Mouse (Mus musculus) embryo, embryonic 11.5 days (tissue): ENCODE measurements around the gene Pecr.
A peak's percentile ranks its signal among the peaks of the same experiment; 100 is the strongest.
"Not testable (repeated sequence)": the region's sequence is repeated elsewhere in the genome, so short reads cannot be mapped to it uniquely, and the experiment has no call there.

Experiments used
- DNase-seq: peaks from one replicate; pipeline ENCODE4 v3.0.0-alpha.2; 2012; ENCODE audit warnings: low read depth, low spot score

Pecr gene

DNA sequence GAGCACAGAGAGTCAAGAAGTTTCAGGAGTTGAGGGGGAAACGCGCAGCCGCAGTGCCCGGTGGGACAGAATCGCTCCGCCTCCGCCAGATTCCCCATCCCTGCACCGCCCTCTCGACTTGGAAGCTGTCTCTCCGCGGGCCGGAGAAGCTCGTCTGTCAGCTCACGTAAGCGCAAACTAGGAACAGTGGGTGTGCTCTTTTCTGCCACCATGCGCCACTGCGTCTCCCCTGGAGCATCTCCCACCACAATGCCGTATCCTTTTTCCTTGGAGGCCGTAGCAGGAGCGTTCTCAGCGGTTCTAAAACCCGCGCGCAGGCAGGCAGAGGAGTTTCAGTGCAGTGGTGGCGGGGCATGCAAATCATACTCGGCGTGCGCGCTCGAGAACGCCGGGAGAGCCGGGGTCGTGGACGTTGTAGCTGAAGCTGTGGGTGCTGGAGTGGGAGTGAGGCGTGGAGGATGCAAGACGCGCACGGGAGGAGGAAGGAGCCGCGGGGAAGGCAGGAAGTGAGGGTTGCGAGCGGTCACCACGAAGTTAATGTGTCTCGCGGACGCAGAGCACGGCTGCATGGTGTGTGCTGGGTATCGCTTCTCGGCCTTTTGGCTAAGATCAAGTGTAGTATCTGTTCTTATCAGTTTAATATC lies 47.6 kb downstream of the Pecr start:
- DNase-seq = peak; percentile 68

GRCm38 (mm10) chr1:72232592-72232991 lies 51.5 kb downstream of the Pecr start:
- not testable (repeated sequence) for DNase-seq

GRCm38 (mm10) chr1:72228974-72229373 lies 55.1 kb downstream of the Pecr start:
- no peak for DNase-seq

DNA sequence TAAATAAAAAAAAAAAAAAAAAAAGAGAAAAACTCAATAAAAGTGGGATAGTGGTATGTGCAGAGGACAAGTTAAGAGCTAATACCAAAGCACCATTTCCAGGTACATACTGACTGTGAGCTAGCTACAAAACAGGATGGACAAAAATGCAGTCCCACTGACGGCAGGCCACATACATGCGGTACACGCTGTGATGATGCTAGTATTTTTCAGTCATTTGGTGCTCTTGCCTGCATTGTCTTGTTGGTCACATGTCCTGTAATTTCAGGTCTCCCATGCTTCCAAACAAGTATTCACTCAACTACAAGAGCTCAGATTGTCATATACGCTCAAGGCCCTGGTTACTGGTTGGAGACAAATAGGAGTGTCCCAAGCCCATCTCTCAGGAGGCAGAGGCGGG lies 56.6 kb downstream of the Pecr start:
- DNase-seq = no peak

DNA sequence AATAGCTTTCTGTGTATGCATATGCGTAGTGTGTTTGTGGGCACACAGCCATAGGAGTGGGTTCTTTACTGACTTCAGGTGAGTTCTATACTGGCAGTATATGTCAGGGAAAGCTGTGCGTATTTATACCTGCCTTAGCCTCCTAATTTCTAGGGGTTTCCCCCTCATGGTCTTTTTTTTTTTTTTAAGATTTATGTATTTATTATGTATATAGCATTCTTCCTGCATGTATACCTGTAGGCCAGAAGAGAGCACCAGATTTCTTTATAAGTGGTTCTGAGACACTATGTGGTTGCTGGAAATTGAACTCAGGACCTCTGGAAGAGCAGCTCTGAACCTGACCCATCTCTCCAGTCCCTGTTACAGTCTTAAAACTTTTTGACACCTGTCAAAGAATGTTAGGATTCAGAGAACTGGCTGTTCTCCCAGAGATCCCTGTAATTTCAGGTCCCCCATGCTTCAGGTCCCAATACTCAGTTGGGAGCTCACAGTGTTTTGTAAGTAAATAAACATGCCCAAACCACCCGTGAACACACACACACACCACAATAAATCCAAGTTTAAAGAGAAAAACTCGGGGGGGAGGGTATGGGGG lies 57.1 kb downstream of the Pecr start:
- no peak for DNase-seq

GRCm38 (mm10) chr1:72226172-72226886 lies 57.8 kb downstream of the Pecr start:
- DNase-seq = peak; percentile 70

- DNase-seq = peak; percentile 78
These were observed 58.4 kb downstream of the Pecr start for GRCm38 (mm10) chr1:72225720-72226171.

DNA sequence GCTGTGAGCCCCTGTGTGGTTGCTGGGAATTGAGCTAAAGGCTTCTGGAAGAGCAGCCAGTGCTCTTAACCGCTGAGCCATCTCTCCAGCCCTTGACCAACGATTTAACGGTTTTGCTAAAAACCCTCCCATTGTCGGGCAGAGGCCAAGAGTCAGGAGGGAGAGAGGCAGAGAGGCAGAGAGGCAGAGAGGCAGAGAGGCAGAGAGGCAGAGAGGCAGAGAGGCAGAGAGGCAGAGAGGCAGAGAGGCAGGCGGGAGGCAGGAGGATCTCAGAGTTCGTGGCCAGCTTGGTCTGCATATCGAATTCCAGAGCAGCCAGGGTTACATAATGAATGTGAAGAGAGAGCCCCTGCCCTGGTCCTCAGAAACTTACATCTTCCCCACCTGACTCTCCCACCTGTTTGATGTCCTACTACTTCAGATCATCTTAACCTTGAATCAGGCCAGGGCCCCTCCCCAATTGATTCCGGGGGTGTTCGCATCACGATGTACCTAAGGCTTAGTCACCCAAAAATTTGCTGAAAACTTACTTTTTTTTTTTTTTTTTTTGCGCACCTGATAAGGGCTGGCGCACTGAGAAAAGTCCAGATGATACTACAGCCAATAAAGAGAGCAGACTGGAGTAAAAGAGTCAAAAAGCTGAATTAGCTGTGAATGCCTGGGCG lies 58.9 kb downstream of the Pecr start:
- no peak for DNase-seq

GRCm38 (mm10) chr1:72220008-72220407 lies 64.1 kb downstream of the Pecr start:
- DNase-seq = no peak

DNA sequence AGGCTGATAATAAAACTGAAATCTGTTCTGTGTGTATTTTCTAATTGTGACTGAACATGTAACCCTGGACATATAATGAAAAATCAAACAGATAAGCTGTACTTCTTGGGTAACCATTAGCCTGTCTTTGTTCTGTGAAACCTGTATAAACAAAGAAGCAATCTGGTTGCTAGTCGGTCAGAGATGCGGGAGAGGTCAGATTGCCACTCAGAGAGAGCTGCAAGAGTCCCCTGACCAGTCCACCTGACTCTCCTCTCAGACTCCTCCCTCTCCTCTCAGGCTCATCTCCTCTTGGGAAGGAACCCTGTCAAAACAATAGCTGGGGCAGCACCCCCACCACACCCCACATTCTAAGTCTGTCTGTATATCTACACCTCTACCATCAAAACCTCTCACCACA lies 65.0 kb downstream of the Pecr start:
- no peak for DNase-seq

- DNase-seq = no peak
These were observed 65.5 kb downstream of the Pecr start for GRCm38 (mm10) chr1:72218626-72219025.

DNA sequence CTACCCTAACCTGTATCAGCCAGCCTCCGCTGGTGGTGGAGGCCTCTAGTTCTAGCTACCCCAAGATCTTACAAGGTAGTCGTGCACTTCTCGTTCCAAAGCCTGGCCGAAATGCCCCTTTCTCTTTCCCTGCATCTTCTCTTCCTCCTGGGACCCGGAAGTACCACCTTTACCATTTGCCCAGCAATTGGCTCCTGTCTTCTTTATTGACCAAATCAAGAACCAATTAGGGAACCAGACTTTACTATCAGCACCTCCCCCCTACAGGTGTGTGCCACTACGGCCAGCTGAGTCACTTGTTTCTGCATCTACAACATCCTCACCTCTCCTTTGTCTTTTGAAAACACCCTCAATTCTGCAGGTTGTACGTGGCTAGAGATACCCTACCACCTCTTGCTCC lies 67.4 kb downstream of the Pecr start:
- no peak for DNase-seq

DNA sequence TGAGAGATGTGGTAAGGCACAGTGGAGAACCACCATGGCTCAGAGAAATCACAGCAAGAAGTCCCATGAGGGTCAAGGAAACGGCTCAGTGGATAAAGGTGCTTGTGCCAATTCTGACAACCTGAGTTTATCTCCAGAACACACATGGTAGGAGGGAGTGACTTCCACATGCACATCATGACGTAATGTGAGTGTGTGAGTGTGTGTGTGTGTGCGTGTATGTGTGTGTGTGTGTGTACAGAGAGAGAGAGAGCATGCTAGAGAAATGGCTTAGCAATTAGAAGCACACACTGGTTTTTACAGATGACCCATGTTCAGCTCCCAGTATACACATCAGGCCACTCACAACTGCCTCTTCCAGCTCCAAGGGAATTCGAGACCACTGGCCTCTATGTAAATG lies 68.9 kb downstream of the Pecr start:
- DNase-seq = no peak

GRCm38 (mm10) chr1:72214470-72214961 lies 69.6 kb downstream of the Pecr start:
- DNase-seq = no peak

DNA sequence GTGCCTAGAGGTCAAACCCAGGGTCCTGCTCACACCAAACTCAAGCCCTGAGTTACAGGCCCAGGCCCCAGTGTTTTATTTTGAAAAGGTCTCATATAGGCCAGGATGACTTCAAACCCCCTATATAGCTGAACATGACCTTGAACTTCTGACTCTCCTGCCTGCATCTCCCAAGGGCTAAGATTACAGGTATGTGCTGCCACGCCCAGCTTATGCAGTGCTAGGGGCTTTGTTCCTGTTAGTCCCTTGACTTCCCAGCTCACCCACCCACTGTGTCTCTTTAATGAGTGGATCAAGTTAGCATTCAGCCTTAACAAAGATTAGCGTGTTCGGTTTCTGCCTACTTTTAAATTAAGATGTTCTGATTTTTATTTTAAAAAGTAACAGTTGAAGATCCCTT lies 70.2 kb downstream of the Pecr start:
- no peak for DNase-seq

DNA sequence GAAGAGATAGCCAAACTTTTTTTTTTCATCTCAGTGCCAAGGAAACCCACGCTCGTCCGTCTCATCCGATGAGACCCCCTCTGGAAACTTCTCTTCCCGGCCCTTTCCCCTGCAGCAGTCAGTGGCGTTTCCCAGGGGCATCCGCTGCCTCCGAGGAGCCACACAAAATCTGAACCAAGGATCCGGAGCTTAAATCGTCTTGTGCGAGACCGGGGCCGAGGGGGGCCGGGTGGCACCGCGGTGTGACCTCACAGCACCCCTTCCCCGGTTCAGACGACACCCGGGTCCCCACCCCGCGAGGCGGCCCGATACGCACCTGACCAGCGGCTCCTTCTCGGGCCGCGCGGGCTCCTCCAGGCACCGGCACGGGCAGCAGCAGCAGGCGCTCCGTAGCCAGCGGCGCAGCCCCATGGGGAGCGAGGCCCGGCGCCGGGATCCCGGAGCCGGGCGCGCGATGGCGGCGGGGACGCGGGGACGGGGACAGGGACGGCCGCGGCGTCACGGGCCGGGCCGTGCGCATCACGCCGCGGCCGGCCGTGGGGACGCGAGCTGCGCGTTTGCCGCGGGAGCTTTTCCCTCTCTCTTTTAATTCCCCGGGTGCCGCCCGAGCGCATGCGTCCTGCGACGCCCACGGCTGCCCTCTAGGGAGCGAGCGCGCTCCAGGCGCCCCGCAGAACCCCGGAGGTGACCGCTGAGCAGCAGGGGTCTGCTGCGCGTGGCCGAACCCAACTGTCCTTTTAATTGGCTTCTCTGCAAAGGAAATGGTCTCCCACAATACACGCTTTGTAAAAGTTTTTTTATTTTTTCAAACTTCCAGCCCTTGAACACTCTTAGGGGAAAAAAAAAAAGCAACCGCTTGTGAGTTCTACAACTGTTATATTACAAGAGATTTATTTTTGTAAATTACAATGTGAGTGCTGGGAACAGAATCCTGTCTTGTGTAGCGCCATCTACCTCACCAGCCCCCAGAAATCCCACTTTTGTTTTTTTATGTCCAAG lies 72.1 kb downstream of the Pecr start, which contains the start of gene Mreg:
Gene Mreg, minus strand, starts transcription at position 607 of the 999 bp plus-strand sequence.
- peak; percentile 48 for DNase-seq

DNA sequence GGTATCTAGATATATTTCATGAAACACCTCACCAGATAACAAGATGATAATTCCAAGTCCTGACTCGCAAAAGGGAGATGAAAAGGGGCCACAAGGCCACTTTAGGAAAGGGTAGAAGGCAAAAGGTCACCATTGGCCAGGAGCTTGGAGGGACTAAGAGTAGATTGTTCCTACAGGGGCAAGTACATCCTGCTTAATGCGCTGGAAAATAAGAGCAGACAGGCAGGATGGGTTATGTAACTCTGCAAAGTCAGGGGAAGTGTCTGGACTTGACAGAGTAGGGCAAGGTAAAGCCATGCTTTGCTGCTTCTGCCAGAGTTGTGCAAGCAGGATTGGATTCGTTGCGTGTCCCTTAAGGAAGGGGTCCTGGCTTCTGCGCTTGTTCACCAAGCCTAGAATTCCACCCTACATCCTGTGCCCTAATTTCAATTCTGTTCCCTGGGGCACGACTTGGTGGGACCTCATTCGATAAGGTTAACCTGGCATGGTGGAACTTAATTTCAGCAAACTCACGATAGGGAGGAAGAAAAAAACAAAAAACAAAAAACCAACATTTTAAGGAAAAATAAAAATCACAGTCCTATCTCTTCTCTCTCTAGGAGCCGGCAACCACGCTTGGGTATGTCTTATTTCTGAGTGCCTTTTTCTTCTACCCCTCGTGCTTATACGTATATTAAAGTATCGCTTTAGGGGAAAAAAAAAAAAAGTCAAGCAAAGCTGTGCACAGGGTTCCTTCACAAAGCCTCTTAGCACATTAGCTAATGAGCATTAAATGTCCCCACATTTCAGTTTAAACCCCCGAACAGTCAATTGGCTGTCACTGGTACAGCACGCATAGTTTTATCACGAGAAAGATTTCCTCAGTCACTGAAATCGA lies 73.1 kb downstream of the Pecr start:
- DNase-seq = no peak
